Mouse (Mus musculus) spleen, adult 2 months (tissue): ENCODE results near the gene Mllt11.

Experiments
- CTCF ChIP-seq: fragments of 200-500 bp; IDR thresholded peaks from 2 replicates; pipeline ENCODE4 v1.5.1; 2011; ENCODE audit warnings: mild to moderate bottlenecking, inconsistent platforms; ENCODE audit not compliant: insufficient read depth, insufficient read length, insufficient replicate concordance; ENCODE audit errors: extremely low read depth
- POLR2A ChIP-seq: fragments of 200-500 bp; IDR thresholded peaks from 2 replicates; pipeline ENCODE4 v1.6.1; 2011; ENCODE audit warnings: low read depth, low read length, inconsistent platforms

GRCm38 (mm10) chr3:95229781-95230494 is 2.0 kb downstream of the Mllt11 start:
- TF ChIP-seq CTCF = no peak
- no peak for TF ChIP-seq POLR2A
